Mouse (Mus musculus) hindbrain, embryonic 11.5 days (tissue): ENCODE data around the gene Fbxo34. TPM values are rescaled to one million over a fixed set of nuclear protein-coding genes. Genes with fewer than 3 reads are reported as not detected.

Experiments used
- ATAC-seq: fragments of 200-750 bp; cut with Nextera tagmentation; 2 replicates; pipeline ENCODE4 v1.8.0; 2017; ENCODE audit warnings: mild to moderate bottlenecking, moderate TSS enrichment, moderate library complexity; ENCODE audit not compliant: low FRiP score
- DNase-seq: peaks from one replicate; pipeline ENCODE4 v3.0.0-alpha.2; 2015; ENCODE audit warnings: low spot score
- H3K27ac ChIP-seq: fragments of 300-500 bp; sonication (generic); 2 replicates; pipeline ENCODE4 v1.5.1; 2014; ENCODE audit warnings: mild to moderate bottlenecking, low read depth, low read length
- H3K27me3 ChIP-seq: fragments of 300-500 bp; sonication (generic); 2 replicates; pipeline ENCODE4 v1.6.1; 2014; ENCODE audit warnings: mild to moderate bottlenecking, low read length, moderate library complexity, mixed read lengths; ENCODE audit not compliant: control insufficient read depth, insufficient read depth
- H3K36me3 ChIP-seq: fragments of 300-500 bp; sonication (generic); 2 replicates; pipeline ENCODE4 v1.6.1; 2014; ENCODE audit warnings: mild to moderate bottlenecking, low read length, moderate library complexity, mixed read lengths; ENCODE audit not compliant: control insufficient read depth, insufficient read depth
- H3K4me1 ChIP-seq: fragments of 300-500 bp; sonication (generic); replicated peaks from 2 replicates; pipeline ENCODE4 v1.6.1; 2014; ENCODE audit warnings: low read length, mixed read lengths; ENCODE audit not compliant: control insufficient read depth, insufficient read depth
- H3K4me2 ChIP-seq: fragments of 300-500 bp; sonication (generic); replicated peaks from 2 replicates; pipeline ENCODE4 v1.6.1; 2014; ENCODE audit warnings: mild to moderate bottlenecking, low read depth, low read length
- H3K4me3 ChIP-seq: fragments of 300-500 bp; sonication (generic); 2 replicates; pipeline ENCODE4 v1.5.1; 2014; ENCODE audit warnings: low read depth, low read length
- H3K9ac ChIP-seq: fragments of 300-500 bp; sonication (generic); 2 replicates; pipeline ENCODE4 v1.6.1; 2014; ENCODE audit warnings: low read depth, low read length
- H3K9me3 ChIP-seq: fragments of 300-500 bp; sonication (generic); 2 replicates; pipeline ENCODE4 v1.6.1; 2016; ENCODE audit warnings: low read length; ENCODE audit not compliant: control insufficient read depth
- WGBS: fragments of 180-500 bp; shearing (Covaris S2); extraction: QIAGEN DNeasy Blood & Tissue Kit; methylation state at CpG from one replicate; pipeline ENCODE4 v1.1.7; 2014; 5-methylcytosine and 5-hydroxymethylcytosine counted together
- polyA plus RNA-seq: library from polyadenylated mRNA; unstranded; fragments of >200 nt; fragmentation: Nextera tagmentation; extraction: Ambion mirVana; gene quantifications from 2 replicates; pipeline ENCODE4 v1.2.1, GENCODE M21; 2014

Gene Fbxo34
- polyA plus RNA-seq, 1 experiment from 2014 or later = 20.1 TPM

DNA sequence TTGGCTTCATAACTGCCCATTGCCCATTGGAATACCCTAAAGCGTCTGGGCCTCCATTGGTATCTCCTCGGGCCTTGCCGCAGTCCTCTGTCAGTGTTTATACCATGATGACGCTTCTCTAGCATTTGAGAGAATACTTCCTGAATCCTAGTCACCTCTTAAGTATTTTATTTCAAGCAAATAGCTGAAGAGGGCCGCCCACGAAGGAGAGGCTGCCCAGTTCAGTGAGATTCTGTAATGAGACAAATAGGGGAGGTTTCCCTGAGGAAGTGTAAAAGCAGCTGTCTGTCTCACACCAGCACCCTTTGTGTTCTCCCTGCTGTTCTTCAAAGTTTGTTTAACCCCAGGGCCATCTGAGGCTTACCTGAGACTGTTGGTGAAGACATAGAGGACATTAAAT lies 66.5 kb downstream of the Fbxo34 start:
- no peak overlapping the region for H3K4me3 ChIP-seq
- no peaks in the 10 kb centered on the region for H3K4me1 ChIP-seq
- H3K4me2 ChIP-seq = no peak overlapping the region
- WGBS = 83% methylated on average over 6 of the region's 6 CpGs
- no peaks in the 10 kb centered on the region for H3K27me3 ChIP-seq
- ATAC-seq (no peak), DNase-seq (no peak)
- H3K9ac ChIP-seq = no peak overlapping the region
- H3K36me3 ChIP-seq = no peaks in the 10 kb centered on the region
- H3K9me3 ChIP-seq = no peaks in the 10 kb centered on the region
- H3K27ac ChIP-seq = no peak overlapping the region

DNA sequence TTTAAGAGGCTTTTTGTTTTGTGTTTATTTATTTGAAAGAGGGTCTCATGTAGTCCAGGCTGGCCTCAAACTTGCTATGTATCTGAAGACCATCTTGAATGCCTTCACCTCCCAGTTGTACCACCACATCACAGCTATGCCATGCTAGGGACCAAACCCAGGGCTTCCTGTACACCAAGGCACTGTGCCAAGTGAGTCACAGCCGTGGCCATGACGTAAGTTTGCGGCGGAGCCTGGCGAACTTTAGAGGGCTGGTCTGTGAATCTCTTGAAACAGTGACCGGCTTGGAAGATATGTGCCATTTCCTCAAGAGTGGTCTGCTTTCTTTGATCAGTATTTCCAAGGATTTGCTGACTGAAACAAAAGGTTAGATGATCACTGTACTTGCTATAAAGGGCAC lies 68.4 kb downstream of the Fbxo34 start:
- no peak for ATAC-seq
- no peaks in the 10 kb centered on the region for H3K9me3 ChIP-seq
- H3K9ac ChIP-seq = no peak overlapping the region
- no peak for DNase-seq
- no peak overlapping the region for H3K4me3 ChIP-seq
- H3K27ac ChIP-seq = no peak overlapping the region
- H3K36me3 ChIP-seq = no peaks in the 10 kb centered on the region
- no peaks in the 10 kb centered on the region for H3K27me3 ChIP-seq
- H3K4me2 ChIP-seq = no peak overlapping the region
- 94% methylated on average over 6 of the region's 6 CpGs for WGBS
- no peaks in the 10 kb centered on the region for H3K4me1 ChIP-seq

DNA sequence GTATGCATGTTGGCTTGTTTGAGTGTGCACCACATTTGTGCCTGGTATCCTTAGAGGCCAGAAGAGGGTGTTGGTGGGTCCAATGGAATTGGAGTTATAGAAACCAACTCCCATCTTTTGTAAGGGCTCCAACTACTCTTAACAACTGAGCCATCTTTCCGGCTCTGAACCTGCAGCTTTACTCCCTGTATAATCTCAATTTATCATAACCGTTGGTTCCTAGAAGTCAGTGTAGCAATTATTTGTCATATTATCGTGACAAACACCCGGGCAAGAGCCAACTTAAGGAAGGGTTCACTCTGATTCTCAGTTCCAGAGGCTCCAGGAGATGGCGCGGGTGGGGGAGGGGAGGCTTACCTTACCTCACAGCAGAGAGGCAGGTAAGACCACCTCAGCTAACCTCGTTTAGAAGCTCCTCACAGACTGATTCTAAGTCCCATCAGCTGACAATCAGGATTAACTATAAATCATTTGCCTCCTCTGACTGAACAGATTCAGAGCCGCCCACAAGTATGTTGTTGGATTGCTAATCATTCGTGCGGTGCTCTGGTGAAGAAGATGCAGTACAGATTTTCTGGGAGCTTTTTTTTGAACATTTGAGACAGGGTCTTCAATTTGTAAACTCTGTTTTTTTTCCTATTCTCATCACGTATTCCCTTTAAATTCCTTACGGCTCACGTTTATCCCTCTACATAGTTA lies 70.7 kb downstream of the Fbxo34 start:
- Histone ChIP-seq H3K4me3 (no peak overlapping the region), H3K27me3 (no peaks in the 10 kb centered on the region), H3K36me3 (no peaks in the 10 kb centered on the region), H3K27ac (no peak overlapping the region), H3K4me2 (no peak overlapping the region), H3K4me1 (no peaks in the 10 kb centered on the region), H3K9ac (no peak overlapping the region), H3K9me3 (no peaks in the 10 kb centered on the region)
- WGBS = 89% methylated on average over 13 of the region's 13 CpGs
- DNase-seq (no peak), ATAC-seq (no peak)

DNA sequence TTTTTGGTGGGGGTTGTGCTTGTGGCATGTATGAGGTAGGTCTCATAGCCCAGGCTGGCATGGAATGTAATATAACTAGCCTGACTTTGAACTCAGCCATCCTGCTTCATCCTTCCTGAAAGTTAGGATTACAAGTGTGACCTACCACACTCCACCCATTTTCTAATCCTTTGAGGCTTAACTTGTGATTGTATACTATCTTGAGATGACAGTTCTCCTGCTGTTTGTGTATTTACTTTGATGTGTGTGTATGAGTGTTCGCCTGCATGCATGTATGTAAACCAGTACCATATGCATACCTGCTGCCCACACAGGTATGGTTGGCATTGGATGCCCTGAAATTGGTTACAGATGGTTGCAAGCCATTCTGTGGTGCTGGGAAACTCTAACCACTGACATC lies 71.4 kb downstream of the Fbxo34 start:
- H3K9me3 ChIP-seq = no peaks in the 10 kb centered on the region
- no peak overlapping the region for H3K4me2 ChIP-seq
- 79% methylated on average over 1 of the region's 1 CpGs for WGBS
- no peaks in the 10 kb centered on the region for H3K4me1 ChIP-seq
- no peaks in the 10 kb centered on the region for H3K36me3 ChIP-seq
- H3K27me3 ChIP-seq = no peaks in the 10 kb centered on the region
- no peak overlapping the region for H3K9ac ChIP-seq
- DNase-seq (no peak), ATAC-seq (no peak)
- no peak overlapping the region for H3K4me3 ChIP-seq
- H3K27ac ChIP-seq = no peak overlapping the region

DNA sequence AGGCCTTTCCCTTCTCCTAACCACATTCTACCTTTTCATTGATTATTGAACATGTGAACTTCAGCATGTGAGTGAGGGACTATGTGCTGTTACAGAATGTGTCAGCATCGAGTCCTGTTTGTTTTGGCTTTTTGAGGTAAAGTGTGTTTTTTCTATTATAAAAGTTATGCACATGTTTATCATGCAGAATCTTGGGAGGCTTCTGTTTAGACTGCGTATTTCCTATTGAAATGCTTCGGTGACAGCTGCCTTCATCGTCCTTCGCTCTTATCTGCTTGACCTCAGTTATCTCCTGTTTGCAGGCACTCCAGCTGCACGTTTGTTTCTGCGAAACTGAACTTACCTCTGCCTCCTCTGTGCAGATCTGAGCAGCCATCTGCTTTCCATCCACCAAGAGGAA lies 72.1 kb downstream of the Fbxo34 start:
- Histone ChIP-seq H3K4me1 (no peaks in the 10 kb centered on the region), H3K4me3 (no peak overlapping the region), H3K9me3 (no peaks in the 10 kb centered on the region), H3K27me3 (no peaks in the 10 kb centered on the region), H3K27ac (no peak overlapping the region), H3K9ac (no peak overlapping the region), H3K36me3 (no peaks in the 10 kb centered on the region), H3K4me2 (no peak overlapping the region)
- 91% methylated on average over 7 of the region's 7 CpGs for WGBS
- DNase-seq = no peak
- ATAC-seq = no peak

DNA sequence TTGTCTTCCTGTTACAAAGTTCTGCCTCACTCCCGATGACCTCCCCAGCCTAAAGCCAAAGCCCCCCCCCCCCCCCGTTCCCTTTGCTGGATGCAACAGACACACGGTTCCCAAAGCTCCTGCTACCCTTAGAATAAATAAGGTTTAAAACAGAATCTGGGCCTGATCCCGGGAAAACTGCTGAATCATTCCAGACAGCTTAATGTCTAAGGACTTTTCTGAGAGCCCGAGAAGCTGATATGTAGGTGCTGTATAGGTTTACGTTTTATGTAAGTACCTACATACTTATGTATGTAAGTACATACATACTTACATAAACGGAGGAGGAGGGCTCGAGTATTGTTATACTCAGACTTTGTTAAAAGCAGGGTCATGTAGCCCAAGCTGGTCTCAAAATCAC lies 75.2 kb downstream of the Fbxo34 start:
- H3K27me3 ChIP-seq = no peaks in the 10 kb centered on the region
- H3K4me3 ChIP-seq = no peak overlapping the region
- no peak overlapping the region for H3K27ac ChIP-seq
- H3K4me1 ChIP-seq = no peaks in the 10 kb centered on the region
- no peaks in the 10 kb centered on the region for H3K36me3 ChIP-seq
- DNase-seq (no peak), ATAC-seq (no peak)
- 85% methylated on average over 8 of the region's 8 CpGs for WGBS
- H3K9ac ChIP-seq = no peak overlapping the region
- H3K9me3 ChIP-seq = no peaks in the 10 kb centered on the region
- H3K4me2 ChIP-seq = no peak overlapping the region

DNA sequence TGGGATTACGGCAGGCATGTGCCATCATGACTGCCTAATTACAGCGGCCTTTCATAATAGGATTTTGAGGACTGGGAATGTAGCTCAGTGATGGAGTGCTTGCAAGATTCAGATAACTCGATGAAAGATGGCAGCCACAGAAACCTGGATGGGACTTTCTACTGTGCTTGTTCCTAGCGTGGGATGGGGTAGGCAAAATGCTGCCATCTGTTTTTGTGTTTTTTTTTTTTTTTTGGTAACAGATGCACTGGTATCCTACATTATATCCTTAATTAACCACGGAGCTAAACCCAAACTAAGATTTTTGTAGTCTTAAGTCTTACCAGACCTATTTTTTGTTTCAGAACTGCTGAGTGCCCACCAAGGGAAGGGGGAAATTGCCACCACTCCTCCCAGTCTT lies 75.6 kb downstream of the Fbxo34 start:
- WGBS = 89% methylated on average over 5 of the region's 5 CpGs
- no peaks in the 10 kb centered on the region for H3K4me1 ChIP-seq
- H3K4me3 ChIP-seq = no peak overlapping the region
- ATAC-seq (no peak), DNase-seq (no peak)
- no peak overlapping the region for H3K27ac ChIP-seq
- H3K9me3 ChIP-seq = no peaks in the 10 kb centered on the region
- H3K36me3 ChIP-seq = no peaks in the 10 kb centered on the region
- no peaks in the 10 kb centered on the region for H3K27me3 ChIP-seq
- no peak overlapping the region for H3K9ac ChIP-seq
- H3K4me2 ChIP-seq = no peak overlapping the region

DNA sequence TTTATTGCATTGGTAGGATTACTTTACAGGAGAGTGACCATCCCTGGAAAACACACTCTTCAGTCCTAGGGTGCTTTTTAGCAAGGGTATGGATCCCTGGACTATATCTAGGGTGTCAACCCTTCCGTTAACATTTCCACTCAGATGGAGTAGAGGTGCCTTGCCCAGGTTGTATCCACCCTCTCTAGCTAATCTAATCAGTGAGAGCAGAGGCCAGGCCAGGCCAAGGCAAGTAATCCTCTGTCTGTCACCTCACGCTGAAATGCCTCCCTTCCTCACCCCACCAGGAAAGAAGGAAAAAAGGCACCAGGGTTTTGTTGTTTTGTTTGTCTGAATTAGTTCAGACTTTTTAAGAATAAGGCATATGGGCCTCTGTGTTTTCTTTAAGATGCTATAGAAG lies 77.6 kb downstream of the Fbxo34 start:
- ATAC-seq = no peak
- 98% methylated on average over 2 of the region's 2 CpGs for WGBS
- DNase-seq = no peak

DNA sequence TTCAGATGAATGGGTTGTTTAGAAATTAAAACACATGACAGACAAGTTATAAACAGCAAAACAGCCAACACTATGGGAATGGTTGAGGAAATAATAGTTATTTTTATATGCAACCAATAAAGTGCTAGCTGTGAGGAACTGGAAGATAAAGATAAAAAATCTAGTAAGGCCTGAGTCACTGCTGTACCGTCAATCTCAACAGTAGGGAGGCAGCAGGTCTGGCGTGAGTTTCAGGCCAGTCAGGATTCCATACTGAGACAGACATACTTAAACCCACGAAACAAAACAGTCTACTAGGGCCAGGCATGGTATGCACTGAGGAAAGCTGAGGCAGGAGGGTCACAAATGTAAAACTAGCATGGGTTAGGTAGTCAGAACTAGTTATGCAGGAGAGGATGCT lies 78.1 kb downstream of the Fbxo34 start:
- no peaks in the 10 kb centered on the region for H3K27me3 ChIP-seq
- H3K9ac ChIP-seq = no peak overlapping the region
- no peaks in the 10 kb centered on the region for H3K4me1 ChIP-seq
- 86% methylated on average over 3 of the region's 3 CpGs for WGBS
- no peaks in the 10 kb centered on the region for H3K9me3 ChIP-seq
- H3K36me3 ChIP-seq = no peaks in the 10 kb centered on the region
- DNase-seq = no peak
- H3K27ac ChIP-seq = no peak overlapping the region
- H3K4me3 ChIP-seq = no peak overlapping the region
- no peak for ATAC-seq
- no peak overlapping the region for H3K4me2 ChIP-seq

More for the DNA sequence above, 77.6 kb downstream of the Fbxo34 start:
- Histone ChIP-seq H3K4me3 (no peak overlapping the region), H3K4me1 (no peaks in the 10 kb centered on the region), H3K36me3 (no peaks in the 10 kb centered on the region), H3K27me3 (no peaks in the 10 kb centered on the region), H3K9me3 (no peaks in the 10 kb centered on the region), H3K9ac (no peak overlapping the region), H3K27ac (no peak overlapping the region), H3K4me2 (no peak overlapping the region)
